Mouse (Mus musculus): ENCODE data around the gene H3f3a. TPM values are rescaled to one million over a fixed set of nuclear protein-coding genes. Genes with fewer than 3 reads are reported as not detected.
"Not testable (repeated sequence)": the region's sequence is repeated elsewhere in the genome, so short reads cannot be mapped to it uniquely, and the experiment has no call there.

H3f3a gene
- polyA plus RNA-seq, 1 experiment = 597 TPM

DNA sequence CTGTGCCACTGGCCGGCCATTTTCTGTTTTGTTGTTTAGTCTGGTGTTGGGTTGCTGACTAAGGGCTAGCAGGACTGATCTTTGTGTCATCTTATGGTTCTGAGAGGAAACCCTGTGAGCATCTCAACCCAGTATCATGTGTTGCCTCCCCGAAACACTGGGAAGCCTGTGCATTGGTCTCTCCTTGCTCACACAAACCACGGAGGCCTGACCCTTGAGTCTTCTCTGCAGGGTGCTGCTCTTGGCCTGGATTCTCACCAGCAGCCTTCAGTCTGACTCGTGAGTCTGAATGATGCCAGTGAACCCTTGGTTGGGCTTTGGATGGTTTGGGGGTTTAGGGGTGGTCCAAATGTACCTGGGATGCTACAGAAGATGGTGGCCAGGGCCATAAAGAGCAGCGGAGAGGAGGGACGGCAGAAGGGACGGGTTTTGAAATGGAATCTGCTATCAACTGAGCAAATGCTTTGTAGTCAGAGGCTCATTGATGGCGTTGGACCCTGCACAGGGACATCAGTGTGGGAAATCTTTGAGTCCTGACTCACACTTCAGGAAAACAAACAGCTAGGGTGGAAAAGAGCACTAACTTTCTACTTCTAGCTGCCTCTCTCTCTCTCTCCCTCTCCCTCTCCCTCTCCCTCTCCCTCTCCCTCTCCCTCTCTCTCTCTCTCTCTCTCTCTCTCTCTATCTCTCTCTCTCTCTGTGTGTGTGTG lies 25.6 kb upstream of the H3f3a start:
- Histone ChIP-seq H3K79me2 (ENCODE audit: control insufficient read depth, insufficient read depth) (no peaks in the 10 kb centered on the region), H3K27me3 (ENCODE audit: control insufficient read depth, insufficient read depth, insufficient read length) (no peaks in the 10 kb centered on the region), H3K4me2 (ENCODE audit: low read depth) (no peak overlapping the region), H3K4me3 (no peak overlapping the region), H3K36me3 (ENCODE audit: control insufficient read depth, insufficient read depth) (no peaks in the 10 kb centered on the region), H3ac (ENCODE audit: control insufficient read depth, insufficient read length) (no peak overlapping the region)
- TF ChIP-seq MYOD1 (IDR thresholded peaks at IDR 0.05; ENCODE audit: control insufficient read depth in 1 of 3, insufficient read length in 2 of 3, low read depth in 2 of 3) (no peak), TCF12 (IDR thresholded peaks at IDR 0.05; ENCODE audit: insufficient read depth, poor library complexity, severe bottlenecking) (no peak), TCF3 (IDR thresholded peaks at IDR 0.05; ENCODE audit: insufficient read length, low read depth) (no peak), E2F4 (IDR thresholded peaks at IDR 0.05; ENCODE audit: insufficient read depth) (no peak), REST (IDR thresholded peaks at IDR 0.05; ENCODE audit: insufficient read depth, insufficient read length) (no peak)

DNA sequence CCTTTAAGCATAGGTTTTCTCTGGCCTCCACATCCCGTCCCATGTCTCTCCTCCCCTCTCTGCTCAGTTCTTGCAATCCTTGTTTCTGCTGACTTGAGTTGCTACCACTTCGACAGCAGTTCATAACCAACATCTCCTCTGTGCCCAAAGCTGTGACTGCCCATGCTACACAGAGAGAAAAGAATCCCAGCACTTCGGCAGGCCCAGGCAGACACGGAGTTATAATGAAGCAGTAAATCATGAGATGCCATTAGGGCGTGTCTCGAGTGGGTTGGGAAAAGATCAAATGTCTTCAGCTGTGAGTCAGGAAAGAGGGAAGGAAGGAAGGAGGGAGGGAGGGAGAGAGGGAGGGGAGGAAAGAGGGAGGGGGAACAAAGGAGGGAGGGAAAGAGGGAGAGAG lies 24.3 kb upstream of the H3f3a start:
- H3K79me2 ChIP-seq (ENCODE audit: control insufficient read depth, insufficient read depth) = no peaks in the 10 kb centered on the region
- TF ChIP-seq CEBPB (IDR thresholded peaks at IDR 0.05; ENCODE audit: insufficient read depth, poor library complexity, severe bottlenecking) (no peak), POLR2A (IDR thresholded peaks at IDR 0.05; ENCODE audit: insufficient read length, low read depth) (peak; percentile 45), TCF12 (IDR thresholded peaks at IDR 0.05; ENCODE audit: insufficient read depth, poor library complexity, severe bottlenecking) (no peak), MAX (IDR thresholded peaks at IDR 0.05; ENCODE audit: low read depth) (no peak), USF1 (IDR thresholded peaks at IDR 0.05; ENCODE audit: low read depth) (no peak), E2F4 (IDR thresholded peaks at IDR 0.05; ENCODE audit: insufficient read depth) (no peak), MYOG (IDR thresholded peaks at IDR 0.05; ENCODE audit: control insufficient read depth in 1 of 3, insufficient read depth in 1 of 3, insufficient read length in 2 of 3, low read depth in 2 of 3) (no peak), MYOD1 (IDR thresholded peaks at IDR 0.05; ENCODE audit: control insufficient read depth in 1 of 3, insufficient read length in 2 of 3, low read depth in 2 of 3) (no peak)
- H3K36me3 ChIP-seq (ENCODE audit: control insufficient read depth, insufficient read depth) = no peaks in the 10 kb centered on the region
- no peaks in the 10 kb centered on the region for H3K27me3 ChIP-seq (ENCODE audit: control insufficient read depth, insufficient read depth, insufficient read length)
- peak overlapping the region; percentile 78 for H3K4me2 ChIP-seq (ENCODE audit: low read depth)
- no peak overlapping the region for H3K4me3 ChIP-seq
- no peak overlapping the region for H3ac ChIP-seq (ENCODE audit: control insufficient read depth, insufficient read length)

DNA sequence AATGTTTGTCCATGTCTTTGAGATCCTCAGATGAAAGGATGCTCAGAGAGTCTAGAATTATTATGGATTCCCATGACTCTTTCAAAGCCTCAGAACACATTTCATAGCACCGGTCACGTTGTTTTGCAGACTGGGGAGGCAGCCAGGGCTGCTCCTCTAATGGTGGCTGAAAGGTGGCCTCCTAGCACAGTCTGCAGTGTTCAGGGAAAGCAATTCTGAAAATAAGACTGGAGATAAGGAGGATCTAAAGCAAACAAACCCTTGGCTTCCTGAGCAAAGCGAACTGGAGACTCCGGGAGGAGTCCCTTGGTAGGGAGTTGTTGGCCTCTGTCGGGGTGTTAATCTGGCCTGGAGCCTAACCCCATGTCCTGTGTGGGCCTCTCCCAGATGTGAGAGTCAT lies 23.4 kb upstream of the H3f3a start:
- TF ChIP-seq TCF12 (IDR thresholded peaks at IDR 0.05; ENCODE audit: insufficient read depth, poor library complexity, severe bottlenecking) = no peak
- TF ChIP-seq USF1 (IDR thresholded peaks at IDR 0.05; ENCODE audit: low read depth) = no peak
- TF ChIP-seq TCF3 (IDR thresholded peaks at IDR 0.05; ENCODE audit: insufficient read length, low read depth) = no peak
- no peak for TF ChIP-seq SRF (IDR thresholded peaks at IDR 0.05; ENCODE audit: control insufficient read depth, insufficient read length, low read depth)
- TF ChIP-seq MYOD1 (IDR thresholded peaks at IDR 0.05; ENCODE audit: control insufficient read depth in 1 of 3, insufficient read length in 2 of 3, low read depth in 2 of 3) = no peak
- no peak for TF ChIP-seq REST (IDR thresholded peaks at IDR 0.05; ENCODE audit: insufficient read depth, insufficient read length)
- TF ChIP-seq POLR2AphosphoS2 (IDR thresholded peaks at IDR 0.05; ENCODE audit: insufficient read length, low read depth) = no peak
- TF ChIP-seq POLR2A (IDR thresholded peaks at IDR 0.05; ENCODE audit: insufficient read length, low read depth) = no peak
- no peak for TF ChIP-seq E2F4 (IDR thresholded peaks at IDR 0.05; ENCODE audit: insufficient read depth)
- TF ChIP-seq MAX (IDR thresholded peaks at IDR 0.05; ENCODE audit: low read depth) = no peak
- no peak for TF ChIP-seq MYOG (IDR thresholded peaks at IDR 0.05; ENCODE audit: control insufficient read depth in 1 of 3, insufficient read depth in 1 of 3, insufficient read length in 2 of 3, low read depth in 2 of 3)
- TF ChIP-seq CEBPB (IDR thresholded peaks at IDR 0.05; ENCODE audit: insufficient read depth, poor library complexity, severe bottlenecking) = no peak
- Histone ChIP-seq H3K4me3 (no peak overlapping the region), H3K27me3 (ENCODE audit: control insufficient read depth, insufficient read depth, insufficient read length) (no peaks in the 10 kb centered on the region), H3K79me2 (ENCODE audit: control insufficient read depth, insufficient read depth) (no peaks in the 10 kb centered on the region), H3ac (ENCODE audit: control insufficient read depth, insufficient read length) (no peak overlapping the region), H3K4me2 (ENCODE audit: low read depth) (peak overlapping the region; percentile 78), H3K36me3 (ENCODE audit: control insufficient read depth, insufficient read depth) (no peaks in the 10 kb centered on the region)

DNA sequence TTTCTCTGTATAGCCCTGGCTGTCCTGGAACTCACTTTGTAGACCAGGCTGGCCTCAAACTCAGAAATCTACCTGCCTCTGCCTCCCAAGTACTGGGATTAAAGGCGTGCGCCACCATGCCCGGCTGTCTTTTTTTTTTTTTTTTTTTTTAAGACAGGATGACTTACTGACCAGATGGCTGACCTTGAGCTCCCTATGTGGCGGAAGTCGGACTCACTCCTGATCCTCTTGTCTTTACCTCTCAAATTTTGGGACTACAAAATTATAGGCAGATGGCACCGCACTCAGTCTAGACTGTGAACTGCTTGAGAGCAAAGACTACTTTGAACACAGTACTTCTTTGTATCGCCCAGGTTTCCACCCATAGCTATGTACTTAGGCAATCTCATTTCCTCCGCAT lies 22.7 kb upstream of the H3f3a start:
- not testable (repeated sequence) for H3ac ChIP-seq (ENCODE audit: control insufficient read depth, insufficient read length); H3K4me2 ChIP-seq (ENCODE audit: low read depth); H3K27me3 ChIP-seq (ENCODE audit: control insufficient read depth, insufficient read depth, insufficient read length); H3K36me3 ChIP-seq (ENCODE audit: control insufficient read depth, insufficient read depth); H3K79me2 ChIP-seq (ENCODE audit: control insufficient read depth, insufficient read depth); H3K4me3 ChIP-seq

DNA sequence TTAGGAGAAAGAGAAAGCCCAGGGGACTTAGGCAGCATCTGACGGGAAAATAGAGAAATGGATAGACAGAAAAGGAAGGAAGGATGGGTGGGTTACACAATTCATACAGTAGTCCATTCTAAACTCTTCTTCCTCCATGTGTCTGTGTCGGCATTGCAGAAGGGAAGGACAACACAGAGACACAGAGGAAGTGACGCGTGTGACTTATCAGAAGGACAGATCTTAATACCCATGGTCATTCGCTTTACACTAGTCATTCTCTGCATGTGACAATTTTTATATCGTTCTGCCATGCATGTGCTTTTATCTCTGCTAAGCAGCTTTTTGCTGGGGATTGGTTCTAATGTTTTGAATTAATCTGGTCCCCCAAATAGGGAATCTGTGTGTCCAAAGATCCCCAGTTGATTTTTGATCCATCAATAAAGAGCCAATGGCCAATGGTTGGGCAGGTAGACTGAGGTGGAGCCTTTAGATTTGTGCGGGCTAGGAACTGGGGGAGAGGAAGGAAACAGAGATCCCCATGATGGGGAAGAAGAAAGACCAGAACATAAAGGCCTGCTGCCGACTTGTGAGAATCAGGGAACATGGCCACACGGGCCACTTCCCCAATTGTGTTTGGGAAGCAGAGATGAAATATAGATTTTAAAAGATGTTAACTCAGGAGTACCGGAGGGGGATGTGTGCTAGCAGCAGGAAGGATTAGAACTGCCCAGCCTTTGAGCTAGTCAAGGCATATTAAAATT lies 21.7 kb upstream of the H3f3a start:
- no peak for TF ChIP-seq MYOD1 (IDR thresholded peaks at IDR 0.05; ENCODE audit: control insufficient read depth in 1 of 3, insufficient read length in 2 of 3, low read depth in 2 of 3)
- no peak for TF ChIP-seq POLR2A (IDR thresholded peaks at IDR 0.05; ENCODE audit: insufficient read length, low read depth)
- TF ChIP-seq MAX (IDR thresholded peaks at IDR 0.05; ENCODE audit: low read depth) = no peak
- no peak for TF ChIP-seq USF1 (IDR thresholded peaks at IDR 0.05; ENCODE audit: low read depth)
- no peak for TF ChIP-seq POLR2AphosphoS2 (IDR thresholded peaks at IDR 0.05; ENCODE audit: insufficient read length, low read depth)
- TF ChIP-seq MYOG (IDR thresholded peaks at IDR 0.05; ENCODE audit: control insufficient read depth in 1 of 3, insufficient read depth in 1 of 3, insufficient read length in 2 of 3, low read depth in 2 of 3) = no peak
- TF ChIP-seq E2F4 (IDR thresholded peaks at IDR 0.05; ENCODE audit: insufficient read depth) = no peak
- TF ChIP-seq SRF (IDR thresholded peaks at IDR 0.05; ENCODE audit: control insufficient read depth, insufficient read length, low read depth) = no peak
- no peak for TF ChIP-seq TCF12 (IDR thresholded peaks at IDR 0.05; ENCODE audit: insufficient read depth, poor library complexity, severe bottlenecking)
- TF ChIP-seq TCF3 (IDR thresholded peaks at IDR 0.05; ENCODE audit: insufficient read length, low read depth) = no peak
- H3K36me3 ChIP-seq (ENCODE audit: control insufficient read depth, insufficient read depth) = no peaks in the 10 kb centered on the region
- no peak overlapping the region for H3K4me2 ChIP-seq (ENCODE audit: low read depth)
- no peaks in the 10 kb centered on the region for H3K79me2 ChIP-seq (ENCODE audit: control insufficient read depth, insufficient read depth)
- H3ac ChIP-seq (ENCODE audit: control insufficient read depth, insufficient read length) = no peak overlapping the region
- H3K27me3 ChIP-seq (ENCODE audit: control insufficient read depth, insufficient read depth, insufficient read length) = no peaks in the 10 kb centered on the region
- no peak overlapping the region for H3K4me3 ChIP-seq

Measured in myocyte (in vitro differentiated cells).